Mouse (Mus musculus) layer of hippocampus, adult 8-10 months (tissue): ENCODE data around the gene Gm4922. TPM values are rescaled to one million over a fixed set of nuclear protein-coding genes. Genes with fewer than 3 reads are reported as not detected.

Experiments used
- DNase-seq, 2 experiments: peaks; one replicate each; pipeline ENCODE4 v3.0.0; 2022; ENCODE audit warnings: low spot score in 2 of 2
- total RNA-seq, 4 experiments: library from RNA; stranded (reverse); gene quantifications; 2 replicates each; pipeline ENCODE4 v1.2.4; 2022

Gene Gm4922
- not detected for total RNA-seq

DNA sequence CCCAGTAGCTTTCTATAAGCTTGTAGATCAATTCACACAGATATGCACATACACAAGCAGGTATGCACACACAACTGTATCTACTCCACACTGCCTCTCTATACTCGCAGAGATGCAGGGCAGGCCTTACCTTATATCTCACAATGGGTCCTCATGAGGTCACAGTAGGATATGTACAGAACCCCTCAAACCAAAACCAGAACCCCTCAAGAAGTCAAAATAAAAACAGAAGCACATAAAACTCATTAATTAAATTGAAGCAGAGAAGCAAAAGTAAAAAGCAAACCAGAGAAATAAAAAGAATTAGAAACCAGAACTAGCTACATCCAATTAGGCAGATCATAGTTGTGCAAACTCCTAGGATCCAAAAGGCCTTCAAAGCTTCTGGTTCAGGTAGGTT lies at the start of gene Gm4922:
TSS of gene Gm4922 (minus strand) at position 101 of the 400 bp plus-strand sequence.
- no peak for DNase-seq

DNA sequence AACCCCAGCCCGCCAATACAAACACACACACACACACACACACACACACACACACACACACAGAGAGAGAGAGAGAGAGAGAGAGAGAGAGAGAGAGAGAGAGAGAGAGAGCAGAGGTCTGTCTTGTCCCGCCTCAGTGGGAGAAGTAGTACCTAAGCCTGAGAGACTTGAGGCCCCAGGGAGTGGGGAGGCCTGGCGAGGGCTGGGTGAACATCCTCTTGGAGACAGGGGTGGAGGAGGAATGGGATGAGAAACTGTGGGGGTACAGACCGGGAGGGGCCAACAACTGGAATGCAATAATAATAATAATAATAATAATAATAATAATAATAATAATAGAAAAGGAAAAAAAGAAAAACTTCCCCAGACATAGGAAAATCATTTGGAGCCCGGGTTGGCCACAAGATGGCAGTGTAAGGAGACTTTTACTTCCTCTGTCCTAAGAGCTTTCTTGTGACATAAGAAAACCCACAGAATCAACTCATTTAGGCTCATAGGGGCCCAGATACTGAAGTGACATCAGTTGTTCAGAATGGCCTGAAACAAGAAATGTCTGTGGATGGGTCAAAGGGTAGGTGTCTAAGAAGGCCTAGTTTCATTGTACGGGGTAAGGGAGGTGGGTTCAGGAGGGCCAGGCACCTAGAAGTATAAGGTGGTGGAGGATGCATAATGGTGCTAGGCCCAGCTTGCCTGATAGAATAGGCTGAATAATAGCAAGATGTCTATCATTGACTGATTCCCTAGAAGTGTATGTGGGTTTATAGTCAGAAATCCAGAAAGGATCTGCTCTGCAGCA lies 49.3 kb upstream of the Gm4922 start:
- DNase-seq = peak in 1 of 2 experiments; percentile 18

DNA sequence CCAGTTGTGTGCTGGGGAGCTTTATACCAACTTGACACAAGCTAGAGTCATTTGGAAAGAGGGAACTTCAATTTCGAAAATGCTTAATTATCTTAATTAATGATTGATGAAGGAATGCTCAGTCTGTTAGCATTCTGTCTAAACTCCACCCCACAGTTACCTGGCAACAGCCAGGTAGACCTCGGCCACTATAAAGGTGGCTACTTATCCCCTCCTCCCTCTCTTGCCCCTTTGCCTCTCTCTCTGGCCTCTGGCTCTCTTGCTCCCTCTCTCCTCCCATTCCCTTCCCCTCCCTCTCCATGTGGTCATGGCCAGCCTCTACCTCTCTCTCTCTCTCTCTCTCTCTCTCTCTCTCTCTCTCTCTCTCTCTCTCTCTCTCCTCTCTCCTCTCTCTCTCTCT lies 47.8 kb upstream of the Gm4922 start:
- no peak for DNase-seq

DNA sequence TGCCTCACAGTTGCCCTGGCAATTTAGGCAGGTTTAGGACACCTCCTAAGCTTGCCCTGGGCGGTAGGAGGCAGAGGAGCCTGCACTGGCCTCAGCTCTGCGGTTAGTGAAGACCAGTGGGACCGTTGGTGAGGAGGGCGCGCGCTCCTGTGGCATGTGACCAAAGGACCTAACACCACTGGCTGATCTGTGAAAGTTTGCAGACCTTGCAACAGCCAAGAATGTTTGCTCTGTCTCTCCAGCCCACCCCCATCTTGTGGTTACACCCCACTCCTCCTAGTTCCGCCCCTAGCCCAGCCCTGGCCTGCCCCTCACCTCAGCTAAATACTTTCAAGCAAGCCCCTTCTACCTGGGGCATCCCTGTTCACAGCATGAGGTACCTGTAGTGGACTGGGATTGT lies 45.2 kb upstream of the Gm4922 start:
- no peak for DNase-seq

DNA sequence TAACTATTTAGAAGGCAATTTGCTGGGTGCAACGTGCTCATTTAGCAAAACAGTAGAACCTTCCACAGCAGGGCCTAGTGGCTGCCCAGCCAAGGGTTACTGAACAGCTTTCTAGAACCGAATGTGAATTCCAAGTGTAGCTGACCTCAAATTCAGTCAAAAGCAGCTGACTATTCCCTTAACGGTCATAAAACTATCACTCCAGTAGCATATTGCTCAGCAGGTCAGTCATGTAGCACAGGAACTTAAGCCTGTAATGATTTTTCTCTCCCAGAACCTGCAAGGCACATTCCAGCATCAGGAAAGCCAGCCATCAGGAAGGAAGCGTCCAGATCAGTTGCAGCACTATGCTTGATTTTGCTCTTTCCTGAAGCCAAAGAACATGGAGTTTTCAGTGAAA lies 43.8 kb upstream of the Gm4922 start:
- no peak for DNase-seq

DNA sequence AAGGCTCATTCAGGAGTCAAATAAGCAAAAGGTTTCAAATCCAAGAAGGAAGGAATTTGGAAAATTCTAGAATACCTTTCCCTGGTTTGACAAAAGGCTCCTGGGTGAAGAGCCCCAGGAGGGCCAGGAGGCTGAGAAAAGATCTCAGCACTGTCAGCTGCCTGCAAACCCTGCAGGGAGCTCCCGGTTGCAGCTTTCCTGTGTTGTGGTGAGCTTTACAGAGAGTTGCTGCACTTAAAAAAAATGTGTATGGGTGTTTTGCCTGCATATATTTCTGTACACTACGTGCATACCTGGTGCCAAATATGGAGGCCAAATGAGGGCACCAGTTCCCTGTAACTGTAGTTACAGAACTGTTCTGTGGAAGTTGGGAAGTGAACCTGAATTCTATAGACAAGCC lies 41.3 kb upstream of the Gm4922 start:
- no peak for DNase-seq

DNA sequence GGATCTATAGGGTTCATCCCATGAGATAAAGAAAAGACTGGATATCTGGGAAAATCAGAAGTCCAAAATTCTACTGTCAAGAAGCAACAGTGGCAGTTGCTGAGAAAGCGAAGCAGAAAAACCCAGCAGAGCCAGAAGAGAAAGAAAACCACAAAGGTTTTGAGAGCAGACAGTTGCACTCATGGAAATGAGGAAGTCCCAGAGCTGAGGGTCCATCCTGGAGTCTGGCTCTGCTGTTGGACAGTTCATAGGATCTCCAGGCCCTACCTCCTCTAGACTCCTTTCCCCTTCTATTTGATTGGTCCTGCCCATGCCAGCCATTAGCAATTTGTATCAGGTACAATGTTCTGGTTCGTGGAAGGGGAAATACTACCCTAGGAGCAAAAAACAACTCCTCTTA lies 39.5 kb upstream of the Gm4922 start:
- DNase-seq = no peak

DNA sequence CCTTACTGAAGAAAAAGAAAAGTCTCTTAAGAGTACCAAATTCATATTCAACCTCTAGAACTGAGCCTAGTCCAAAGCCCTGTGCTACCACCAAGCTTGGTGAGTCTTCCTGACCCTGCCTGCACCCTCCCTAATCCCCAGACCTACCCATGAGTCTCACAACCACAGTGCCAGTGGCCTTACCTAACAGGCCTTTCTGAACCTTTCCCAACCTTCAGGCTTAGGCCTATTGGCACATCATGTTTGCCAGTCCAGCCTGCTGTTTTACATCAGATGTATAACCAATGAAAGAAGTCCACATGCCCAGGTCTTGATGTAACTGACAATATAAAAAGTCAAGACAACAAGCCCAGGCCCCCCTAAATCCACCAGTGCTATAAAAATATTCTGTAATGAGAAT lies 38.5 kb upstream of the Gm4922 start:
- DNase-seq = no peak

DNA sequence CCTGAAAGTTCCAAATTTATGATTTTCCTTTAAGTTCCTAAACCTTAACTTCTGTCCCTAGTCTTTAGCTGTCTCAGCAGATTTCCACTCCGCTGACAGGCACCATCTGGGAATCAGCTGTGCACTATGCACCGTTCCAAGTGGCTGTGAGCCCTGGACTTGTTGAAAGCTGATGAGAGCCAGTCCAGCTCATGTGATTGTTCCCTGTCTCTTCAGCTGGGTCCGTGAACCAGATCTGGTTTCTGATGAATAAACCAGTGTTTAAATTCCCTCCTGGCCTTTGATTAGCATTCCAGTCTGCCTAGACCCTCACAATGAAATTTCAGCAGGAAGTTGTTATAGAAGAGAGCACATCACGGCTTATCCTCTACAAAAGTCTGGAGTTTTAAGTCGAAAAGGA lies 30.0 kb upstream of the Gm4922 start:
- DNase-seq = peak; percentile 8 to 17

DNA sequence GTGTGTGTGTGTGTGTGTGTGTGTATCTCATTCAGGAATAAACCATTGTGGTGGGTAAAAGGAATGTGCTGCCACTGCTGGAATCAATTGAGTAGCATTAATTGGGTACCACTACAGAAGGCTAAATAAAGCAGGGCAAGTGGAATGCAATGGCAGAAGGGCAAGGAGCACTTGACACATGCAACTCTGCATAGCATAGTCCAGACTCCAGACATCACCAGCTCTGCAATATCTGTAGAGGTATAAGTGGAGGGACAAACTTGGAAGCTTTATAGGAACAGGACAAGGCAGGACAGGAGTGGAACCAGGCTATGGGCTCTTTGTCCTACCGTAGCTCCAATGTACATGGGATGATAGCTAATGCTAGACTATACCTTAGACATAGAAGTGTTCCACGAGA lies 25.2 kb upstream of the Gm4922 start:
- DNase-seq = no peak

DNA sequence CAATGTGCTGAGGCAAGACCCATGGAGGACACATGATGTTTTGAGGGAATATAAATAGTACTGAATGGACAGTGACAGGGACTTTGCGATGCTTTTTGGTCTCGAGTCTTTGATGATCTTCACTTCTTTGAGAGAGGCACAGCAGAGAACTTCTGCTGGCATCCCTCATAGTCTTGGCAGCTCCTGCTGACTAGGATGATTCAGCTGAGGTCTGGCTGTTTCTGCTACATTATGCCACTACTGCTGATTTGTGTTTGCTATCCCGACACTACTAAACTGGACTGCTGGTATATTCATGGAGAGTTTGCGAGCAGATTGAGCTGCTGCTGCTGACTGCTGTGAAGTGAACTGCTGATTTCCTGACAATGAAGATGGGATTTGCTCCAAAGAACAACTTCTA lies 3.5 kb upstream of the Gm4922 start:
- DNase-seq = peak in 1 of 2 experiments; percentile 16

DNA sequence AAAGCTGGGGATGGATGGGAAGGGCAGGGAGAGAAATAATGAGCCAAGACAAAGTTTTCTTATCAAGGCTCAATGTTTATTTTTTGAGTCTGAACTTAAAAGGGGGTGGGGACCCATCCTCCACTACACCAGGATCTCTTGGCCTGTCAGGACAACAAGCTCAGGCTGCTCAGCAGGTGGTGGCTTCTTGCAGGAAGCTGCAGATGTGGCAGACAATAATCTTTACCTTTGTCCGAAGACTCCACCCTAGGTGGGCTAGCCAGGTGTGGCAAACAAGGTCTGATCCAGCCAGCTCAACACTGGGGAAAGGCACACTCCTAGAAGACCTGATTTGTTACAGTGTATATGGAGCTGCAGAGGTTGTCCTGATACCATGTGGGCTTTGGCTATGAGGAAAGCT lies 2.0 kb upstream of the Gm4922 start:
- no peak for DNase-seq

DNA sequence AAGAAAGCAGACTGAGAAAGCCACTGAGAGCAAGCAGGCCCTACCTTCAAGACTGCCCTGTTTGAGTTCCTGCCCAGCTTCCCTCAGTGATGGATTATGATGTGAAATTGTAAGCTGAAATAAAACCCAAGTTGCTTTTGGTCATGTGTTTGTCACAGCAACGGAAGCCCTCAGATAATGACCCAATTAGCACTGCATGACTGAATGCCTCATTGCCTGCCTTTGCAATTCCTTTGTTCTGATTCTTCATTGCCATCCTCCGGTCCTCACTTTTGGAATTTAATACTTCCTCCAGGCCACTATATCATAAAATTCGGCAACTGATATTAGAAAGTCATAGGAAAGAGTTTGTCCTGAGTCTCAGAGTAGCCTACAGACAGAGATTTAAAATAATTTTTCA lies 9.0 kb downstream of the Gm4922 start:
- no peak for DNase-seq

DNA sequence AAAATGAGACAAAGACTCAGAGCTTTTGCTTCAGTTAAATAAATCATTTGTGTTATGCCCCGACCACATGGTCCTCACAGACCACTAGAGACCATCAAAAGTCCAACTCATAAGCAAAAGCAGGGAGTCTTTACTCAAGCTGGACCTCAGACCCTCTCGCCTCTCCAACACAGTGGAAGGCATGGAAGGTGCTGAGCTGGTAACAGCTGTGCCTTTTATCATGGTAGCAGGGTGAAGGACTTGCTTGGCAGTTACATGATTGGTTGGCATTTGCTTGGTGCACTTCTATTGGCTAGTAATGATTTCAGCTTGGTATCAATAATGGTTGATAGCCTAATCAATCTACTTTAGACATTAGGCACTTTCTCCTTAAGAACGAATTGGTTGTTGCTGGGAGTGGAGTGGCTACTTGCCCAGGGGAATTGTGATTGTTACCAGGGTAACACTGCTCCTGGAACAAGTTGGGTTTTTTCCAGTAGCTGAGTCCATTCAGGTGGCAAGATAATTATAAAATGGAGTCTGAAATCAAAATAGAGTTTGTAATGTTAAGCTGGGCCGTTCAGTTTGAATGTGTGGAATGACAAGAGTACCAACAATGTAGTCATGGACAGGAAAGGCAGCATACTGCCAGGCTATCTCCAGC lies 13.9 kb downstream of the Gm4922 start:
- no peak for DNase-seq

DNA sequence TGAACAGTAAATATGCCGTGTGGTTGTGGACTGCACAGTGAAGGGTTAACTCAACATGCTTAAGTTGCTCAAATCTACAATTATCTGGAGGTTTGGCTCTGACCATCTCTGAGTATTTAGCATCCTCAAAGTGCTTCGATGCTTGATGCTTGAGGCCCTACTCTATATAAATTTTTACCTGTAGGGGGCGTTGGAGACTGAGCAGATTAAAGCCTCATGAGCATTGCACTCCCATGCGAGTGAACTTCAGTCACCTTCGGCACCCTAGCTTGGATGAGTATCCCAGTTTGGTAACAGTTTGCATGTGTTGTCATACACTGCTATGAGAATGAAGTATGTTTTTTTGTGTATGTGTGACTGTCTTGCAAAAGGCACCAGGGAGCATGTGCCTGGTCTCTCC lies 16.7 kb downstream of the Gm4922 start:
- DNase-seq = no peak

DNA sequence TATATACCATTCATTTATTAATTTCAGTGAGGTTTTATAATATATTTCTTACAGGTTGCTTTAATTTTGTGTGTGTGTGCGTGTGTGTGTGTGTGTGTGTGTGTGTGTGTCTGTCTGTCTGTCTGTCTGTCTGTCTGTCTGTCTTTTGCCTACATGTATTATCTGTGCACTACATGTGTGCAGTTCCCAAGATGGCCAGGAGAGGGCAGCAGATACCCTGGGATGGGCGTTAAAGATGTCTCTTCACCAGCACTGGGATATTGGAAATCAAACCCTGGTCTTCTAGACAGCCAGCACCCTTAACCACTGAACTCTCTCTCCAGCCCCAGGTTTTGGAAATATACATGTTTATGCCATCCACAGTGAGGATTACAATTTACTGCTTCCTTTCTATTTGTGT lies 26.4 kb downstream of the Gm4922 start:
- peak in 1 of 2 experiments; percentile 23 for DNase-seq

DNA sequence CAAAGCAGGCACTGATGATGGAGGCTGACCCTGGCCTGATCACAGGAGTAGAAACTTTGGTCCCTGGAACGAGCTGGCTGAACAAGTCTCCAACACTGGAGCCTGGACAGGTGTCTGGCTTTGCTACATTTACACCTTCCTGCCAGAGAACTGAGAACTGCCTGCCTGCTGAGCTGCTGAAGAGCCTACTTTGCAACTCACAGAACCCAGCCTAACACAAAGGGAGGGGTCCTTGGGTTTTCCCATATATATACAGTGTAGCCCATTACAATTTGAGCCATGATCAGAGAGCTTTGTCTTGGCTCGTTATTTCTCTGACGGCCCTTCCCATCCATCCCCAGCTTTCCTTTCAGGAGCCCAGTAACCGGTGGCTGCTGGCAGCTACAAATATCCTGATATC lies 36.5 kb downstream of the Gm4922 start:
- DNase-seq = no peak

DNA sequence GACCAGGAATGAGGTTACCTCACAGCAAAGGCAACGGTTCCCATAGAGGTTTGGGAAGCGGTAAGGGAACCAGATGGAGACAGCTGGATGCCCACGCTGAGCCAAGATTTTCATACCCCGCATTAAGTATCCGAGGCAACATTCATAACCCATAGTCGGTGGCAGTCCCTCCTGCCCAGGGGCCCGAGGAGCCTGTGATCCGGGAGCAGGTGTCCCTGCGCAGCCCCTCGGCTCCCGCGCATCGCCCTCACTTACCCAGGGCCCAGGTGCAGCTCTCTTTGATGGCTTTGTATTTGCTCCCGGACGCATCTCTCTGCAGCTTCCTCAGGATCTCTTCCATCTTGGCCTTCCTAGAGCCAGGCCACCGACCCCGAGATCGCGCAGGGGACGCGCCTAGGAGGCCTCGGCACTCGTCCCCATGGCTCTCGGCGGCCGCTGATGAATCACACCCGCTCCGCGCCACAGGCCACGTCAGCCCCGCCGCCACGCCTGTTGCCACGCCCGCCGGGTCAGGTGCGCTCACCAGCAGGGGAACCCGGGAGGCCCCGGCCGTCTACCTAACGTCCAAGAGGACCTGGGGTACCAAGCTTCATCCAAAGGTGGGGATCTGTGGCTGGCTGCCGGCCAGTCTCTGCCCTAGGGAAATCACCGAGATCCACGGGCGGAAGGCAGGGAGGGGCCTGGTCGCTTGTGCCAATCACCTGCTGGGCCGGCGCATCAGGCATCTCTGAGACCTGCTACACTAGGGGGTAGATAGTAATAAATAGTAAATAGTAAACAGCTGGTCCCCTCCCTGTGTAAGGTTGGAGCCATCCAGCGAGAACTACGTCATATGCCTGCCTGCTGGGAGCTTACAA lies 43.1 kb downstream of the Gm4922 start, which contains the start of gene Arfgef3:
TSS of gene Arfgef3 (minus strand) at position 664 of the 857 bp plus-strand sequence.
- DNase-seq = peak; percentile 70 to 79

DNA sequence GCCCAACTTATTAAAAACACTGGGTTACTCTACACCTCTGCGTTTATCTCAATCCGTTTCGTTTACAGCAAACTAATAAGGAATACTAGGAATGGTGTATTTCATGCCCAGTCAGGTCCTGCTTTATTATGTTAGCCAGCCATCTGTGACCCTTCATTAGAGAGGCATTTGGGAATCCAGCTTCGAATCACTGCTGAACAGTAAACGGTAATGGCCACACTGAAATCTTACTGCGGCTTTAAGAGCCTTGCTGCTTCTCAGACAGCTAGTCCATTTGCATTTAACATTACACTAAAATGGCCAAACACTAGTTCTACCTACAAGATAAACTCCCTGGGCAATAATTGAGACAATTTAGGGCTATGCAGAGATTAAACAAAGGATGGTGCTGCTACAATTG lies 44.5 kb downstream of the Gm4922 start:
- no peak for DNase-seq

DNA sequence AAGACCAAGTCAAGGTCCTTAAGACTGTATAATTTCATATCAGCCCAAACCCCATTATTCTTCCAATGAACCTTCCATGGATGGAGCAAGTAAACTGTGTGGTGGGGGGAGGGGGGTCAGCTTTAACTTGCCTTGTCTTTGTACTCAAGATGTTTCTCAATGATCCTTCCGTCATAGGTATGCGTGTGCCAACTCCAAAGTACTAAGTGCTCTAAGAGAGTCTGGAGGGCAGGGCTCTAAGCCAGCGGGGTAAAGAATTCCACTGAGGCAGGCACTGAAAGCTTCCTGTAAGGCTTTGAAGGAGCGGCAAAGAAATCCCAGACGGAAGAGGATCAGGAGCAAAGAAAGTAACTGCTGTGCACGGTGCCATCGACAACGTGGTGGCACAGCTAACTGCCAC lies 45.6 kb downstream of the Gm4922 start:
- no peak for DNase-seq
